Mouse (Mus musculus) olfactory bulb, adult 2 months (tissue): ENCODE results near the gene Wls.

ENCODE experiments used
- CTCF ChIP-seq: fragments of 200-500 bp; IDR thresholded peaks from 2 replicates; pipeline ENCODE4 v1.5.1; 2012; ENCODE audit warnings: low read depth, mild to moderate bottlenecking, low read length, moderate library complexity; ENCODE audit not compliant: insufficient read depth
- POLR2A ChIP-seq: fragments of 200-500 bp; IDR thresholded peaks from 2 replicates; pipeline ENCODE4 v1.6.1; 2012; ENCODE audit warnings: mild to moderate bottlenecking, low read depth, low read length, moderate library complexity; ENCODE audit not compliant: insufficient read depth

DNA sequence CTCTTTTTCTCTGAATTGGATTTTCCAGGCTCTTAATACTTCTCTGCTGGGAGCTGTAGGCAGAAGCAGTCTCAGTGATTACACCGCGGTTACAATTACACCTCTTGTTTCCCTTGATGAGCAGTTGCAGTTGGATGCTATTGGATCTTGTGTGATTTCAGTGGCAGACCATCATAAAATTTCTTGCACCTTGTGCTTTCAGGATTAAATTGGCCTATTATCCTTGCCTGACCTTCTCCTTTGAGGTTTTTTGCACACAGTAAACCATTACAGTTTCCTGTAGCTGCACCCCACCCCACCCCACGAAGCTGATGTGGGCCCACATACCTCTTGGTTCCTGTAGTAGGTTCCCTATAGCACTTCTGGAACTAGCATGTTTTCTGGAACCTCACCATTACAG, 2.0 kb downstream of the Wls start:
- TF ChIP-seq CTCF (no peak), POLR2A (no peak)
